Mouse (Mus musculus) spleen, postnatal 10 days (tissue): ENCODE measurements around the gene Pnlip.

Experiments used
- DNase-seq, 2 experiments: peaks; one replicate each; pipeline ENCODE4 v3.0.0; 2021 to 2022; ENCODE audit warnings: low spot score in 2 of 2

Pnlip gene

DNA sequence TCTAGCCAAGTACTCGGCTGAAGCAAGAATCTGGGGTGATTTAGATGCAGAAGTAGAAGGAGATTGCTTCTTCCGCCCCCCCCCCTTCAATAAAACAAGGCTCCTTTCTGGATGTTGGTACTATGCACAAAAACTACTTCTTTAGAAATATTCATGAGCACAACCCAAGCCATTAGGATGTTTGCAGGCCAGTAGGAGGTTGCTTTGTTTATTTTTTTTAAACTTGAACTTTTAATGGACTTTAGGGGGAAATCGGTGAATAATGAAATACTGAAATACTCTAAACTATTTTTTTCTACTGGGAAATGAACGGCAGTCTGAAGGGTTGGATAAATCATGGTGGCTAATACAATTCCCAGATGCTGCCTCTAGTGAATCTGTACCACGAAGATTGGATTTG is at the start of gene Pnlip:
Gene Pnlip, plus strand, starts transcription at position 301 of the 400 bp plus-strand sequence.
- DNase-seq = no peak

DNA sequence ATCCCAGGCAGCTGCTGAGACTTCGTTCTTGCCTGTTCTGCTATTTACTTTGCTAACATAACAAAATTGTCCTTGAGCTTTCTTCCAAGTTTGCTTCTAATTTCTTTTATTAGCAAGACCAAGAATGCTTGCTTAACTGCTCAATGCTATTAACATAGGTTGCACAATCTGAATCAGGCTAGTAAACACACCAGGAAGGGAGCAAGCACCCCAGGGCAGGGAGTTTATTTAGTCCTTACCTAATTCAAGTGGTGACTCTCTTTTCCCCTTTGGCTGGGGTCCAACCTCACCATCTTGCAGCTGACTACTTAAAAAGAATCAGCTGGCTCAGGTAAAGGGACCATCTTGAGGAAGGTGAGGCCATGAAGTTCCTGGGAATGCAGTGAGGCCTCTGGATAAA is 42.6 kb upstream of the Pnlip start:
- DNase-seq = no peak

DNA sequence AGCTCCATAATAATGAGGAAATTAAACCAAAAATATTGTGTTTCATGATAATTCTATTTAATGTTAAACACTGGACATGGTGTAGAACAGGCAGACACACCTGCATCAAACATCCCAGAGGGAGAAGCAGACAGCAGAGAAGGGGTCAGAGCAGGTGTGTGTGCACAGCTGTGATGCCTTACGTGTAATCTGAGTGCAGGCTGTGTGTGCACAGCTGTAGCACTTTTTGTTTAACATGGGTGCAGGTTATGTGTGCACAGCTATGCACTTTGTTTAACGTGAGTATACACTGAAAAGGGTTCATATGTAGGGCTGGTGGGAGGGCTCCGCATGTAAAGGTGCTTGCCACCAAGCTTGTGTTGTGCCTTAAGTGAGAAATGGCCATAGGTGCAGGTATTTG is 39.6 kb upstream of the Pnlip start:
- DNase-seq = no peak

GRCm38 (mm10) chr19:58616606-58617005 is 35.7 kb upstream of the Pnlip start:
- DNase-seq = no peak

DNA sequence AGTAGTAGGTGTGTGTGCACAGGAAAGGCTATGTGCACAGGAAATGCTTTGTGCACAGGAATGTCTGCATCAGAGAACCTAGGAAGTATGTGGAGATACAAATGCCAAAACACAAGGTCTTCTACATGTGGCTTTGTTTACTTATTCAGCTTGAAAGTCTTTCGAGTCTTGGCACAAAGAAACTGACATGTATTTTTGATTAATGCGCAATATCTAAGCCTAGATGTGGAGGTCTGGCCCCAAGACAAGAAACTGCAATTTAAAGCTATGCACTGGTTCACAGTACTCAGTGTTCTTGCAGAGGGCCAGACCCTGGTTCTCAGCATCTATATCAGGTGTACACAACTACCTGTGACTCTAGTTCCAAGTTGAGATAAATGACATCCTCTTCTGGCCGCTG is 31.6 kb upstream of the Pnlip start:
- no peak for DNase-seq

GRCm38 (mm10) chr19:58621646-58622045 is 30.7 kb upstream of the Pnlip start:
- DNase-seq = no peak

- DNase-seq = no peak
Measured at GRCm38 (mm10) chr19:58624799-58625198, 27.5 kb upstream of the Pnlip start.

DNA sequence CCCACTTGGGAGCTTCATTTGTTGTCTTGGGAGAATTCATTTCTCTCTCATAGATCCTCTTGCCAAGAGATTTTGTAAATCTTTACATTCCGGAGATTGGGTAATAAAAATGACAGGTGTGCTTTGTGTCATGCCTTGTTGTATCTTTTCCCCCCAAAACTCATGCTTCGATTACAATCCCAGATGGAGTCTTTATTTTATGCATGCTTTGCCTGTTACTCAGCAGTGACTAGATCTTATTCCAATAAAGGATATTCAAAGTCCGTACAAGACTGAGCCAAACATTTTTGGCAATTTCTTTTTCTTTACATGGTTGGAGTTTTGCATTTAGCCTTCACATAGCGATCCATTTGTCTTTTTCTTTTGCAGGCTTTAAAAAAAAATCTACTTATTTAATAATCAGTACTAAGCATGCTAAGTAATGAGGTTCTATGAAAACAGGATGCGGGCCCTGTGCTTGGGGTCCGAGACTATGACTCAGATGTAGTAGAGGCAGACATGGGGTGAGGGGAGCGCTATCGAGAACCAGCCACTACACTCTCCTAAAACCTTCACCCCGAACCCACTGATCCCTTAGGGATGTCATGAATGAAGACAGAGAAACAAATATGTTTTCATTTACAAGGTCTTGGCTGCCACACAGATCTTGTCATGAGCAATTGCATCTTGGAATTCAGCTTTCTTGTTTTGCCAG is 26.9 kb upstream of the Pnlip start:
- DNase-seq = no peak

- DNase-seq = no peak
Measured at GRCm38 (mm10) chr19:58627406-58628337, 24.6 kb upstream of the Pnlip start.

DNA sequence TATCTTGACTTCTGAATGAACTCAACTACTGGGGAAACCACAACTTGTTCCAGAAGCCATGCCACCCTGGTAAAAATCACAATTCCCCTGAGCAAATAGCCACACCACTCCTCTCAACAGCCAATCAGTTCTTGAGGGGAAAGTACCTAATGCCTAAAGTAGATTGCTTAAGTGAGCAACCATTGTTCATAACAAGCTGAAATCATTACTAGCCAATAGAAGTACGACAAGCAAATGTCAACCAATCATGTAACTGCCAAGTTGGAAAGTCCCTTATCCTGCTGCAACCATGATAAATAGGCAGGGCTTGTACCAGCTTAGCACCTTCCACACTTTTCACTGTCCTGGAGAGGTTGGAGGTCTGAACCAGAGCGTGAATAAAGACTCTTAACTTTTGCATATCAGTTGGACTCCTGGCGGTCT is 22.9 kb upstream of the Pnlip start:
- DNase-seq = no peak

GRCm38 (mm10) chr19:58650036-58650435 is 2.3 kb upstream of the Pnlip start:
- no peak for DNase-seq

DNA sequence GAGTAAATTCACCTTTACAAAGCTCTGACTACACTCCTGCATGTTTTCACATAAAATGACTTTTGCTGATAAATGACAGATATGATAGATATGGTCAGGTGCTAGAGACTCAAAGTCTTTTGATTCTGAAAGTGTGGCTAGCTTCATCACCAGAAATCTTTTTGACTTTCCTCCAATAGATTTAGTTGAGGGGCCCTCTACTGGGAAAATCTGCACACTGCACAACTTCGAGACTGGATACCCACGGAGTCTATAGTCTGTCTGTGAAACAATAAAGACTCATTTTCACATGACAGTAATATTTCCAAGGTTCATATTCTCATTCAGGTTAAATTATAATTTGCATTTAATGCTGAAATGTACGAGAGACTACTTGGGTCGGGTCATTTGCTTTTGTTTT is 9.8 kb downstream of the Pnlip start:
- no peak for DNase-seq

DNA sequence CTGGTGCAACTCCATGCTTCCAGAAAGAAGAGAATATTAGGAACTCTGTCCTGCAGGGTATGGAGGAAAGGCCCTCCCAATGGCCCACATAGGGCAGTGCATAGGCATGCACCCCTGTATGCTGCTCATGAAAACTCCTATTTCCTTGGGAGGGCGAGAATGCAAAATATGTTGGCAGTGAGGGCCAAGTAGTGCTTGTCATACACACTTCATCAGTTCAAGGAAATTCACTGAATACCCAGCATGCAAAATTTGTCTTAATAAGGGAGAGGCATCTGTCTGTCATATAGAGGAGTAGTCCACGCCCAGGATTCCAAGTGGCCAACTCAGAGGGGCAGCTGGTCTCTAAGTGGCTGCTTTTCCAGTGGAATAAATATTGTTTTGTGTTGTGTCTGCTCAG is 11.0 kb downstream of the Pnlip start:
- no peak for DNase-seq

- no peak for DNase-seq
Measured at GRCm38 (mm10) chr19:58664901-58665300, 12.6 kb downstream of the Pnlip start.

GRCm38 (mm10) chr19:58674644-58675043 is 22.3 kb downstream of the Pnlip start:
- DNase-seq = no peak

- DNase-seq = no peak
Measured at GRCm38 (mm10) chr19:58677117-58677516, 24.8 kb downstream of the Pnlip start.

- no peak for DNase-seq
Measured at GRCm38 (mm10) chr19:58688933-58689332, 36.6 kb downstream of the Pnlip start.

DNA sequence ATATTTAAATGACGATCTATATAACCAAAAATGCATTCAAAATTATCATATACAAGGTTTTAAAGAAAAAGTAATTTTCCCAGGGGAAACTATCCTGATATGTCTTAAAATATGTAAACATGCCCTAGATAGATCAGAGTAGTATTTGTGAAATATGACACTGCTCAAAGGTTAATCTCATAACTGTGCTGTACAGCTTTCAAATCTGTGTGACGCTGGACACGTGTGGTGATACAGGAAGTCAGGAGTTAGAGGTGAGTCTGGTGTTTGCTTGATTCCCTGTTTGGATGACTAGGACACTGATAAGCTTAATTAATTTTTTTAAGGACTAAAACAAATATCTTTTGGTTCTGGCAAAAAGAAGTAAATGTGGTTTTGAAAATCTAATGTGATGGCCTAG is 43.0 kb downstream of the Pnlip start:
- no peak for DNase-seq

DNA sequence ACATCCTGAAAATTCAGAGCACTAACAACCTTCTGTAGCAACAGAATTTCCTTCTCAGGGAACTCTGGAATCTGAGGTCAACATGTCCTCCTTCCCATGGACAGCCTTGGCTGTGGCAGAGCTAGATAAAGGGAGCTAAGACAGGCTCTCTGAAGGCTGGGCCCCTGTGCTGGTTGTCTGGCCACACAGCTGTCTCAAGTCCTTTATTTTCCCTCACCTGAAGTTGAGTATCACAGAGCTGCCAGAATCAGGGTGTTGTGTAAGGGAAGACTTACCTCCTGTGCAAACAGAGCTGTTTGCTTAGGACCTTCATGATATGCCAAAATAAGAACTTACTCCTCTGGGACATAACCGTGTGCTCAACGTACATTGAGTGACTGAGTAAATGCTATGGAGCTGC is 43.9 kb downstream of the Pnlip start:
- no peak for DNase-seq

- DNase-seq = no peak
Measured at GRCm38 (mm10) chr19:58704556-58704955, 52.3 kb downstream of the Pnlip start.

GRCm38 (mm10) chr19:58708611-58709010 is 56.3 kb downstream of the Pnlip start:
- no peak for DNase-seq

GRCm38 (mm10) chr19:58717925-58718324 is 65.6 kb downstream of the Pnlip start:
- no peak for DNase-seq

GRCm38 (mm10) chr19:58720439-58720838 is 68.1 kb downstream of the Pnlip start:
- DNase-seq = no peak
